Mouse (Mus musculus) left cerebral cortex, postnatal 14 days (tissue): Measurements from ENCODE around the gene Samd14. TPM values are rescaled to one million over a fixed set of nuclear protein-coding genes. Genes with fewer than 3 reads are reported as not detected.
"Not testable (repeated sequence)": the region's sequence is repeated elsewhere in the genome, so short reads cannot be mapped to it uniquely, and the experiment has no call there.

Source experiments
- DNase-seq, 2 experiments: peaks; one replicate each; pipeline ENCODE4 v3.0.0; 2021 to 2022; ENCODE audit warnings: low spot score in 2 of 2, mixed read lengths in 1 of 2
- intact Hi-C: fragments of 180-260 bp; cut with DNase I; formaldehyde crosslinking; loops from one replicate; pipeline ENCODE4 v1.15.1; 2025
- long read RNA-seq, 2 experiments: library from polyadenylated mRNA; stranded (forward); transcript quantifications; one replicate each; pipeline ENCODE4 v2.0.0; 2021
- total RNA-seq, 2 experiments: library from RNA; stranded (reverse); gene quantifications; 2 replicates each; pipeline ENCODE4 v1.2.3; 2021

Gene Samd14
- total RNA-seq = 10 to 100 TPM; 48.5 to 52.2 TPM
- long read RNA-seq, experiment 1, transcript Samd14-201 (10 exons, 3,318 nt) = major isoform, 34 of 55 reads
- long read RNA-seq, experiment 1, partial matches to known transcripts = 6 of 55 reads
- long read RNA-seq, experiment 1, other reads (novel, unspliced or antisense) = 15 of 55 reads
- long read RNA-seq, experiment 2, transcript Samd14-201 (10 exons, 3,318 nt) = major isoform, 37 of 67 reads
- long read RNA-seq, experiment 2, partial matches to known transcripts = 13 of 67 reads
- long read RNA-seq, experiment 2, other reads (novel, unspliced or antisense) = 17 of 67 reads

DNA sequence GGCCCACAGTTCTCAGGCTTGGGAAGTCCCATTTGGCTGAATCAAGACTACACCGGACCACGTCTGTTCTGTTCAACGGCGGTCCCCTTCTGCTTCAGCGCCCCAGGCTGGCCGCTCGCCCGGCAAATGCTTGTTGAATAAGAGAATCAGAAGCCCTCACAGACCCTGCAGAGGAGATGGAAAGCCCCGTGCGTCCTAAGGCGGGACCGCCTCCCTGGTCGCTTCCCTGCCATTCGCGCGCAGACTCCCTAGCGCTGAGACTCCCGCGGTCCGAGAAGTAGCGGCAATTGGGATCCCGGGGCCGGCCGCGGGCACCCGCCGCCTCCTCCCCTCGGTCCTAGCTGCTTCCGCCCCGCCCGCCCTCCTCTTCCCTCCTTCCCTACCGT, at the start of gene Samd14:
TSS of gene Samd14 (plus strand) at position 251 of the 386 bp plus-strand sequence.
- peak; percentile 74 to 81 for DNase-seq
- intact Hi-C loops = no loop called here

DNA sequence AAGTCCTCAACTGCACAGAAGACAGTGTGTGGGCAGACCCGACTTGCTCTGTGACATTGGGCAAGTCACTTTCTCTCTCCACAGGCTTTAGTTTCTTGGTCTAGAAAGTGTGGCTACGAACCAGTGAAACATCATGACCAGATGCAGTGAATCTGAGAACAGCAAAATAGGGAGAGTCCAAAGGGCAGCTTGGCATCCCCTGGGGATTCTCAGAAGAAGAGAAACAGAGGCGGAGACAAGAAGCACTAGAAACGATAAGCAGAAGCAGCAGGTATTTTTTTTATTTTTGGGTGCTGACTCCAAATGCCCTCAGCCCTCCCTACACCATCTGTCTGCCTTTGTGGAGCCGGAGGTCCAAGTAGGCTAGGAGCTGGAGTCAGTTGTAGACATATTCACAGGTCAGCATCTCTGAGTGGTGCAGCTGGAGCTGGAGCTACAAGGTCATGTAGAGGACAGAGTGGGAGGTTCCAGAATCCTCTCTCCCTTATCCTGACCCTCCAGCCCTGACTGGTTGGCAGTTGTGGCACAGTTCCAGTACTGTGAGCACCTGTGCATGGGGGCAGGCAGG, 47.1 kb upstream of the Samd14 start:
- intact Hi-C loops = no loop called here
- no peak for DNase-seq

DNA sequence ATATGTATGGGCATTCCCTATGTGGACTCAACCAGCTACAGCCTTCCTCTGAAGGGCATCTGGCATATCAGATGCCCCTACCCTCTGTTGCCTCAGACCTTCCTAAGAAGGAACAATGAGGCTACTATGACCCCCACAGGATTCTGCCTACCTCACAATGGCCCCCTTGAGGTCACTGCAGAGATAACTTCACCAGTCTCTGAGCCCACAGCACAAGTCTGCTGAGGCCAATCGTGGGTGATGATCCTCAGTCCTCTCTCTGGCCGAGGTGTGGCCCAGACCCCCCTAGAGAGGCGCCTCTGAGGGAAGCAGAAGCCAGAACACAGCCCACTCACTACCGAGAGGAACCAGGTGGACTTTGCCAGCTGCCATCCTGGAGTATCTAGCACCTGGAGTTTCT, 42.3 kb upstream of the Samd14 start, which contains the start of gene Hils1:
TSS of gene Hils1 (plus strand) at position 175 of the 400 bp plus-strand sequence.
- DNase-seq = no peak
- intact Hi-C loops = no loop called here

DNA sequence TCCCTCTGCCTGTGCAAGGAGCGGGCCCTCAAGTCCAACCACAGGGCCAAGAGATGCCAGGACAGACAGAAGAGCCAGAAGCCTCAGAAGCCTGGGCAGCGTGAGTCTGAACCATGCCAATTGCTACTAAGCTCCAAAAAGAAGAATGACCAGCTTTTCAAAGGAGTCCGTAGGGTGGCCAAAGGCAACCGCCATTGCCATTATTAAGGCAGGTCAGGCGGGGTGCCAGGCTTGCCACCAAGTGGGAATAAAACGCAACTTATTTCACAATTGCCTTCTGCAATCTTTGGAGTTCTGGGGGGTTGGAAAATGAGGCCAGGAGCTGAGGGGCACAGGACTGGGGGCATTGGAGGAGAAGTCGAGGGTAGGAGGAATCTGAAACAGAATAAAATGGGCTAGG, 41.5 kb upstream of the Samd14 start:
- intact Hi-C loops = no loop called here
- no peak for DNase-seq

DNA sequence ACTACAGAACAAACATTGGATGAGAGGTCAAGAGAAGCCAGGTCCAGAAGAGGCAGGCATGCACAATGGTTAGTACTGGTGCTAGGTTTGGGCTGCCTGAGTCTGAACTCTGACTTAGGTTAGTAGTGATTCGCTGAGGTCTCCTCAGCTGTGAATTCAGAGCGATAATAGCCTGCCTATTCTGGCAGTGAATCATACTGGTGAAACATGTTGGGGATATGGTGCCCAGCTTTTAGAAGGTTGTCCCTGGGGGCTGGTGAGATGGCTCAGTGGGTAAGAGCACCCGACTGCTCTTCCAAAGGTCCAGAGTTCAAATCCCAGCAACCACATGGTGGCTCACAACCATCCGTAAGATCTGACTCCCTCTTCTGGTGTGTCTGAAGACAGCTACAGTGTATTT, 40.0 kb upstream of the Samd14 start:
- intact Hi-C loops = loop anchor here (1.0 kb wide), 1 partner anchor 30 kb away; no protein-coding TSS in a partner anchor
- DNase-seq = not testable (repeated sequence)

DNA sequence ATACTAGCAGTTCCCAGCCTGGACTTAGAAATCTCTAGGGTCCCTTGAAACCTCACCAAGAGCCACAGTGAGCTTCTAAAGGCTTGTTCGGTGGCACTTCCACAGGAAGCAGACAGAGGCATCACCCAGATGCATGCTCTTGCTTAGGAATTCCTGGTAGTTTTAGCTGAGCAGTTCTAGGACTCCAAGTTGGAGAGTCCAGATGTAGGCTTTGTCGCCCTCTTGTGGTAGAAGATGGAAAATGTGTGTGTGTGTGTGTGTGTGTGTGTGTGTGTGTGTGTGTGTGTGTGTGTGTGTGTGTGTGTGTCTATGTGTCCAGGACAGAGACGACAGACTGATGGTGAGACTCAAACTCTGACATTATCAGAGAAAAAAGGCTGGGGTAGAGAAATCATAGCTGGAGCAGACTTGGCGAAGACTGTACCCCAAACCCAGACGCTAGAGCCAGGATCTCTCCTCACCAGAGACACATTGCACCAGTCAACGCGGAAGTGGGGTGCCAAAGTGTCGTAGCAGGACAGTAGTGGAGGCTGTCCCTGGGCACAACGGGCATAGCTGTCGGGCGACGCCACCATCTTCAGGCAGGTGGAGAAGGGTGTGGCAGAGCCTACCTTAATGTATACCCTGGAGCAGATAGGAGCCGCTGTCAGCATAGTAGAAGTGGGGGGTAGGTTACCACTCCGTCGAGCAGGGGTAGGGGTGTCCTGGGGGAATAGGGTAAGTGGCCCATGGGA, 39.3 kb upstream of the Samd14 start:
- intact Hi-C loops = loop anchor here (1.0 kb wide), 1 partner anchor 31 kb away; no protein-coding TSS in a partner anchor
- peak; percentile 87 to 95 for DNase-seq

DNA sequence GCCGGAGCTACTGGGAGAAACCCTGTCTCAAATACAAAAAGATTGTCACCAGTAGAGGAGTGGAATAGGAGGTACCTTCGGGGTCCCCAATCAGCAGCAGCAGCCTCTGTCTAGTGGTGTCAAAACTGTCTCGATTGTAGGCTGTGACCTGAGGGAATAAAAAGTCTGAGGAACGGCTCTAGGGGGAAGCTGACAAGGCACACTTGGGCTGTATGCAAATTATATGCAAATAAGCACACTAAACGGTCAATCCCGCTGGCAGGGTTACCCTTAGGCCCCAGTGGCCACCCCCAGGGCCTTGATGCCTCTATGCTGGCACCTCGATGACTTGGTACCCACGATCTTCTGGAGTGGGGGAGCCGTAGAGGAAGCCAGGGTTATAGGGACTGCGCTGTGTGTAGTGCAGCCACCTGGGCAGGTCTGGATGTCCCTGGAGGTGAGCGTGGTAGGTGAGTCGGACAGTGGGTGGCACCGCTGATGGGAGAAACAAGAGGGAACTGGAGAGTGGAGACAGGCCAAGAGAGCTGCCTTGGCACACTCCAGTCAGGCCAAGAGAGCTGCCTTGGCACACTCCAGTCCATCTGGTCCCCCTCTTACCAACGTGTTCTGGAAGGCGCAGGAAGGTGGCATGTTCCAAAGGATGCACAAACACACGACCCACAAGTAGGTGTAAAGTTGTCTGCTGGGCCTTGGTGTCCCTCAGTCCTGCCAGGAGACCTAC, 37.6 kb upstream of the Samd14 start:
- DNase-seq = no peak
- intact Hi-C loops = no loop called here

DNA sequence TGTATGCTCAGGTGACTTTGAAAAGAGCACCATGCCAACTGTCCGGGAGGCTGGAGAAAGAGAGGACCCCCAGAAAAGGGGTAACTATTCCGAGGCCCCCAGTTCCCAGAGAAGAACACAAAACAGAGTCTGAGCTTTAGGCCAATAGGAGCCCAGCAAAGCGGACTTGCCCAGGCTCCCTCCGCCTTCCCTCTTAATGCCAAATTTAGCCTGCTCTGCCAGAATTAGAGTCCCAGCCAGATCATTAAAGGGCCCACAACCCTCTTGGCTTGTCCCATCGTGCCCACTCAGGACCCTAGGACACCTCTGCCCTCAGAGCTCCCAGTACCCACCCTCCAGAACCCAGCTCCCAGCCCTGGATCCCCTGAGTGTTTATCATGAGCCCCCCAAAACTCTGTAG, 36.8 kb upstream of the Samd14 start:
- intact Hi-C loops = no loop called here
- DNase-seq = no peak

DNA sequence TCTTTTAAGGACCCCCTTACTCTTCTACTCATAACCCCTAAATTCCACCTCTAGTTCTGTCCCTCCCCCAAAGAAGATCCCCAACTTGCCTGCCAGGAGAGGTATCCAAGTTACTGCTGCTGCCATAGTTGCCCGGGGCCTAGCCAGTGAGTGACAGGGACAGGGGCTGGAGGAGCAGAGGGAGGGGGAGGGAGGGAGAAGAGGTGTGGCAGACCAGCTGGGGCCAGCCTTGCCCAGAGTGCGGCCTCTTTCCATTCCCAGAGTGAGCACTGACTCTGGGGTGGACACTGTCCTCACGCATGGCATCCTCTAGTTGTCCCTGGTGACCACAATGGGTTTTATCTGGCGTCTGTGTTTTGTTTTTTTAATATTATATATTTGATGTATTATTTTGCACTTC, 36.4 kb upstream of the Samd14 start:
- intact Hi-C loops = no loop called here
- no peak for DNase-seq

DNA sequence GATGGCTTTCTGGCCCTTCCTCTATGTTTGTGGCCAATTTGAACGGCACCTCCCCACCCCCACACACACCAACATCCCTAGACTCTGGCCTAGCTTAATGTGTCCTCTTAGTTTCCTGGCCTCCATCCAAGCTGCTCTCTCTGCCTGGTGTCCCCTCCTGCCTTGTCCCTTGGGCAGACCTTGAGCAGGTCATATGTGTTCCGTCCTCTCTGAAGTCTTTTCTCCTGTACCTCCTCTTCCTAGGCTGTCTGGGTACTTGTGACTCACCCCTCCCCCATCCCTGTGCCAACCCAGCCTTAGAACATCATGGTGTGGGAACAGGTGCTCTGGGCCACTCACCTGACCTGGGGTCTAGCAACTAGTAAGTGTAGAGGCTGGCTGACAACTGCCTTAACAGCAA, 34.7 kb upstream of the Samd14 start:
- intact Hi-C loops = no loop called here
- DNase-seq = no peak

DNA sequence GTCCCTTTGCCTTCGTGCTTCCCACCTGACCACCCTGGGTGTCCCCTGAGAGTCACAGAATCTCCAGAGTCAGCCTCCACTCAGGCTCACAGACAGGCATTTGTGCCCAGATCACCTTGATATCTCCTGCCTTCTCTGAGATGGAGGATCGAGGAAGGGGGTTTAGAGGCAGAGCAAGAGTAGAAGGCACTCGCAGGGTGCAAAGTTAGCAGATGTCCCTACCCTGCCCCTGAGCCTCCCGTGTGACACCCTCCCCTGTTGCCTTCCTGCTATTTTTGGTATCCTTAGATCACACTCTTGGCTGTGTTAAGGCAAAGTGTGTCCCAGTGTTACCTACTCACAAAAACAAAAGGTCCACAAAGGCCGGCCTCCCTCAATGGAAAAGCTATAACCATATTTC, 33.5 kb upstream of the Samd14 start, which contains the start of gene Sgca:
TSS of gene Sgca (minus strand) at position 129 of the 400 bp plus-strand sequence.
- no peak for DNase-seq
- intact Hi-C loops = no loop called here

DNA sequence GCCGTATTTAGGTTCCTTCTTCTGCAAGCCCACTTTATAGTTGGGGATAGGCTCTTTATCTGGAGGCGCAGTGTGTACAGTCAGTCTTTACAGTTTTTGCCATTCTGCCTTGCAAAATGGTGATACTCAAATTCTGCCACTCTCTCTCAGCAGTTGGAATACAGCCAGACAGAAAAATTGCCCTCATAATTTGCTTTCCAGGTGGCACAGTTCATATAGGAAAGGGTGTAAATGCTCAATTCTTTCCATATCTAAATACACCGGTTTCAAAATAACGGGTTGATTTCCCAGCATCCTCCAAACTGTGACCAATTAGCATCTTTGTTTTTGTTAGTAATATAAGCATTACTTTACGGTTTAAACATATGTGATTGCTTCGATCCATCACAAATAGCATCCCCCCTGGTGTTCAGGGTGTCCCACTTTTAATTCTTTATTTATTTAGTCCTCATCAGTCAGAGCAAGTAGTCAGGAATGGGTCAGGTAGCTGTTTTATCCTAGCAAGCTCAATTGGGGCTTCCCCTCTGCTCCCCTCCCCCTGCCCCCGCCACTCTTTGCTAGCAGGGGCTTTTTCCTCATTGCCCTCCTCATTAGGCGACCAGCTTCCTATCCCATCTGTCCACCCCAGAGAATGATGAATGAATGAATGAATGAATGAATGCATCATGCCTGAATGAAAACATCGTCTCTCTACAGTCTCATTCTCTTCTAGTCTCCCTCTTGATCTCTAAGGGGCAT, 31.3 kb upstream of the Samd14 start:
- DNase-seq = no peak
- intact Hi-C loops = loop anchor here (2.0 kb wide), 1 partner anchor 22 kb away; no protein-coding TSS in a partner anchor

DNA sequence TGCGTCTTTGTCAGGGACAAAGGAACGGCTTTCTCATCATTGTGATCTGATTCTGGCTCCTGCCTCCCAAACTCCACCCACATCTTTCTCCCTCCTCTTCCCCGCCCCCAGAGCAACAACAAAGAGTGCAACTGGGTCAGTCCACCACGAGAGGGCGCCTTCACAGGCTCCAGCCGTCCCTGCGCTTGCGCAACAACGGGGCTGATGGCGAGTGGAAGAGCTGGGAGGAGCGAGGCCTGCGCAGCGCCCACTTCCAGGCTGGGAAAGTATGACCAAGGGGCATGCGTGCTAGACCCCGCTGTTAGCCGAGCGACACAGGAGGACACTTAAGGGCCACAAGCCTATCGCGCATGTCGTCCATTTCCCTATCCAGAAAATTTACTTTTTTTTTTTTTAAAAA, 30.7 kb upstream of the Samd14 start:
- DNase-seq = peak; percentile 95 to 98
- intact Hi-C loops = loop anchor here (2.0 kb wide), 1 partner anchor 22 kb away; no protein-coding TSS in a partner anchor

DNA sequence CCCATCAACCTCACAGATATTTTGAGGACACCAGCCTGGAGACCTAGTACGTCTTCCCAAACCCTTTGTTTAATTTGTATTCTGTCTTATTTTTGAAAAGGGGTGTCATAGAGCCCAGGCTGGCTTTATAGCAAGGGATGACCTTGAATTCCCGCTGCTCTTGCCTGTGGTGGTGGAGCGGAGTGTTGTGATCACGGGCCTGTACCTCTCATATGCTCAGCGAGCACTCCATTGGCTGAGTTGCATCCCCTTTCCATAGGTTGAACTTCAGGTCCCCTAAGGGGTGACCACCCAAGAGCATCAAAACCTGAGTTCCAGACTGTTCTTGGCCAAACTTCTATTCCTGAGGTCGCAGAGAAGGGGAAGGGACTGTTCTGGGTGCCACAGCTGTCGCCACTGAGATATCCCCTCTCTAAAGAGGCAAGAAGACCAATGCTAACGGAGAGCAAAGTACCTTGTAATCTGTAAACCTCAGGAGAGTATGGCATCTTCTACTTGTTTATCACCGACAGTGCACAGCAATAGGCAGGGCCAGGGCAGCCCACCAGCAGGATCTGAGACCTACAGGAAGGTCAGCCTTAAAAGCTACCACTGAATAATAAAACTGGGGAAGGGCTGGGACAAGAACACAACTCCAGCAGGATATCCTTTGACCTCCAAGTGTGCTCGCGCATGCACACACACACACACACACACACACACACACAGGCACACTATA, 30.1 kb upstream of the Samd14 start:
- DNase-seq = no peak

DNA sequence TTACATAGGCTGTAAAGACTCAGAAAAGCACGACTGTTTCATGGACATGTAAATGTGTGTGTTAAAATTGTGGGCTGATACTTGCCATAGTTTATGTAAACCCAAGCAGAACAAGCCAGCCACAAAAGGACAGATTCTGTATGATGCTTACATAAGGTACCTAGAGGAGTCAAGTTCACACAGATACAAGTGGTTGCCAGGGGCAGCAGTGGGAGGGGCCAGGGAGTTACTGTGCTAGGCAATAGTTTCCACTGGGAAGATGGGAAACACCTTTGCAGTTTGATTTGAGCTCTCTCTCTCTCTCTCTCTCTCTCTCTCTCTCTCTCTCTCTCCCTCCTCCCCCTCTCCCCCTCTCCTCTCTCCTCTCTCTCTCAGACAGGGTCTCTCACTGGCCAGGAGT, 24.5 kb upstream of the Samd14 start:
- DNase-seq = no peak
- intact Hi-C loops = no loop called here

More for the DNA sequence above, 30.1 kb upstream of the Samd14 start:
- intact Hi-C loops = loop anchor here (2.0 kb wide), 1 partner anchor 21 kb away; no protein-coding TSS in a partner anchor

DNA sequence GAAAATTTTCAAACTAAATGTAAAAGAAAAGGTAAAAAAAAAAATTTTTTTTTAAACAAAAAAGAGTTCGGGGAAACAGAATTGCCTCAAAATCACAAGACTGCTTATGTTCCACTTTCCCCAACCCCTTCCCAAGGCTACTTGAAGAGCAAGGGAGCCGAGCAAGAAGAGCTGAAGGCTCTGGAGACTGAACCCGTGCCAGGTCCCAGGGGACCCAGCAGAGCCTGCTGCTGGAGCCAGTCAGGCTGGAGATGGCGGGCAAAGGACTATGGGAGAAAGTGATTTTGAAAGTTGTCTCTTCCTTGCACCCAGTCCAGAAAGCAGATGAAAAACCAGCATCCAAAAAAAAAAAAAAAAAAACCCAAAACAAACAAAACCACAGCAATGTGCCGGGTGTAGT, 23.9 kb upstream of the Samd14 start:
- DNase-seq = no peak
- intact Hi-C loops = no loop called here

DNA sequence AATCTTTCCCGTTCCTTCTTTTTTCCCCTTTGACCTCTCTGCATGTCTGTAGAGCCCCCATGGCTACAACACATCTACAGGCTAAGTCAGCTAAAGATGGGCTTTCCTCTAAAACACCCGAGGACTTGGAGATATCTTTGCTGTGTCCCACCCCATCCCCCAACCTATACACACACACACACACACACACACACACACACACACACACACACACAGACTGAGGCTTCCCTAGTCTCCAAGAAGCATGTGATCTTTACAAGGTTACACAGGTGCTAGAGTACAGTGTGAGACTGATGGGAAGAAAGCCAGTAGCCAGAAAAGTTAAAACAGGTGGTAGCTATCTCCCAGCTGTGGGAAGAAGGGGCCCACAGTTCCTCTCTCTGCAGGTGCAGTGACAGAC, 23.2 kb upstream of the Samd14 start:
- intact Hi-C loops = no loop called here
- no peak for DNase-seq

DNA sequence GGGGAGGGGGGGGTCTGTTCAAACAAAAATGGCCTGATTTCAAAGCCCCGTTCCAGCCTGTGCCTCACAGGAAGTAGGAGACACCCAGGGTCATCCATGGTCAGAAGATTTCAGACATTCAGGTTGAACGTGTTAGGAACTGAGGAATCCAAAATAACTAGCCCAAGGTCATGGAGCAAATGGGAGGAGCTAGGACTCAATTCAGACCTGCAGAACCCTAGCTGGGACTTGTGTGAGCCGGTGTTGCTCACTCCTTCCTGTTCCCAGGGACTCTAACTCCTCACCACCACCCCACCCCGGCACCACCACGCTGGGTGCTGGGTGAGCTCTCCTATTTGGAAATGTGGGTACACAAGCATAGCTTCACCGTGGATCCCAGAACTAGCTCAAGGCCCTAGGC, 22.3 kb upstream of the Samd14 start:
- no peak for DNase-seq
- intact Hi-C loops = no loop called here
